Mouse (Mus musculus) heart, postnatal 0 days (tissue): ENCODE measurements around the gene Rplp0.

Experiments used
- CTCF ChIP-seq: IDR thresholded peaks from 2 replicates; pipeline ENCODE4 v1.5.1; 2016; ENCODE audit warnings: antibody characterized with exemption, control low read depth, low read depth
- EP300 ChIP-seq: IDR thresholded peaks from 2 replicates; pipeline ENCODE4 v1.6.1; 2016; ENCODE audit warnings: antibody characterized with exemption, low read depth

GRCm38 (mm10) chr5:115543509-115544253, 15.6 kb upstream of the Rplp0 start:
- no peak for TF ChIP-seq CTCF
- TF ChIP-seq EP300: no peak
